Mouse (Mus musculus): Measurements from ENCODE around the gene Mbtd1.

DNA sequence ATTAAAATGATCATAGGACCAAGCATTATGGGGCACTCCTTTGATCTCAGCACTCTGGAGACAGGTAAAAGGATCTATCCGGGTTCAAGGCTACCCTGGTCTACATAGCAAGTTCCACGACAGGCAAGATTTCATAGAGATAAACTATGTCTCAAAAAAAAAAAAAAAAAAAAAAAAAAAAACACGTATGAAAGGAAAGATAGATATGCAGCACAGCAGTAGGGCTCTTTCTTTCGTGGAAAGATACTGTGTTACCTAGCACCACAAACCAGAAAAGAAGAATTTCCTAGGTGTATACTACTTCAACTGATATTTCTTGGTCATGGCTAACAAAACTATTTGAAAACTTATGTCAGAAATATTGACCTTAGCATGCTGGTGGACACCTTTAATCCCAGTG lies 21.2 kb downstream of the Mbtd1 start:
- TF ChIP-seq CTCF (IDR thresholded peaks at IDR 0.05; ENCODE audit: low read depth) (no peak), EP300 (optimal IDR thresholded peaks at IDR 0.05) (no peak)

Measured in stomach, postnatal 0 days (tissue).